Mouse (Mus musculus): ENCODE data around the gene Slc25a41.

The Slc25a41 gene

GRCm38 (mm10) chr17:57041554-57041953 is at the start of gene Slc25a41:
TSS of gene Slc25a41 (minus strand) at chr17:57041654.
- DNase-seq = no peak

DNA sequence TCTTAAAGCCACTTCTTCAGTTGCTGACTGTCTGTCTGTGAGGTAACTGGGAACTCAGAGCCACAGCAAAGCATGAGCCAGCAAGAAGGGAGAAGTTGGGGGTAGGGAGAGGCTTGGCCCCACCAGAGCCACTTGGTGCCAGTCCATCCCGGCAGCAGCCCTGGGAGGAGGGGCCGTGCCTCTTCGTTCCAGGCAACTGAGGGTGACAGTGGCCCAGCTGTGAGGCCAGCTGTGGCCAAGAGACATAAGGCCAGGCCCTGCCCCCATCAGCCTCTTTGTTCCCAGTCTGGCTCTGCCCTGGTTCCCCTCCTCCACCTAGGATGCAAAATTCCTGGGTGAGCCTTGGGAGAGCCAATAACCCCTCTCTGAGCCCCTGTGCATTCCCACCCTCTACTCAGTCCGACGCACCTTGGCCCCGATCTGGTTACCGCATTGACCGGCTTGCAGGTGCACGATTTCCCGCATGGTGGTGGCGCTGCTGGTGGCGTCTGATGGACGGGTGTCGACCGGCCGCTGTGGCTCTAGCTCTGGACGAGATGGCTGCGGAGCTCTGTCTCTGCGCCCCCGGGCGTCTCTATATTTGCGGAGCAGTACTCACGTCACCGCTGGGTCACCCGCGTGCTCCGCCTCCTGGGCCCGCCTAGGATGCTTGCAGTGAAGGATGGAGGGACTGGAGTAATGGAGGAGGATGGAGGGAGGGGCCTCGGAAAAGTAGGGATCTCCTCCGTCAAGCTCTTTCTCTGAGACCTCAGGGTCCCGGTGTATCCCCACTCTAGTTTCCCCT is 45.8 kb upstream of the Slc25a41 start, which contains the start of gene Tubb4a:
Tubb4a (minus strand) TSS at position 734 of the 784 bp plus-strand sequence.
- DNase-seq = no peak

DNA sequence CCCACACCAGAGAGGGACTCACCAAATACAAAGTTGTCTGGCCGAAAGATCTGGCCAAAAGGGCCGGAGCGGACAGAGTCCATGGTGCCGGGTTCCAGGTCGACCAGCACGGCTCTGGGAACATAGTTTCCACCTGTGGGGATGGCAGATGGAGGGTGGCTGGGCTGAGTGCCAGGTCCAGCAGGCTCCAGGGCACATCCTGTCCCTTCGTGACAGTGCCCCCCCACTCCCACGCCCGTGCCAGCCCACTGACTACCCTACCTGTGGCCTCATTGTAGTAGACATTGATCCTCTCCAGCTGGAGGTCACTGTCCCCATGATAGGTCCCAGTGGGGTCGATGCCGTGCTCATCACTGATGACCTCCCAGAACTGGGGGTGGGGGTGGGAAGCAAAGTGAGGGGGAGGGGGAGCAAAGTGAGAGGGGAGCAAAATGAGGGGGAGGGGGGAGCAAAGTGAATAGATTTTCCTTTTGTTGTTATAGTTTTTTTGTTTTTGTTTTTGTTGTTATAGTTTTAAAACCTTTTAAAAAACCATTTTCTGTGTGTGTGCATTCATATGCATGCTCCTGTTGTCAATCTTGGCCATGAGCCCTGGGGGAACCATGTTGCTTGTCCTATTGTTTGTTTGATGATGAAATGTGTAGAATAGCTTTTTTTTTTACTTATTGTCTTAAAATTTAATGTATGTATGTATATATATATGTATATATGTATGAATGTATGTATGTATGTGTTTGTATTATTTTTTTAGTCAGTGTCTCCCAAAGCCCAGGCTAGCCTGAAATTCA is 44.7 kb upstream of the Slc25a41 start:
- no peak for DNase-seq

DNA sequence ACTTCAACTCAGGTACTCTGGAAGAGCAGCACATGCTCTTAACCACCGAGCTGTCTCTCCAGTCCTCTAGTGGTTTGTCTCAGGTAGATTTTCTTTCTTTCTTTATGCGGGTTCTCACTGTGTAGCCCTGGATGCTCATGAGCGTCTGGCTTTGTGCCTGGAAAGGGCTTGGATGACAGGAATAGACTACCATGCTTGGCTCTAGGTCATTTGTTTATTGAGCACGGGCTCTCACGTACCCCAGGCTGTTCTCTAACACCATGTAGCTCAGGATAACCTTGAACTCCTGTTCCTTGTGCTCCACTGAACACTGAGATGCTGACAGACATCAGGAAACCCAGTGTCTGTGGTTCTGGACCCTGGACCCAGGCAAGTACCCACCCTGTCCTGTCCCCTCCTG is 41.0 kb upstream of the Slc25a41 start:
- DNase-seq = no peak

GRCm38 (mm10) chr17:57081234-57081842 is 39.9 kb upstream of the Slc25a41 start:
- no peak for DNase-seq

- no peak for DNase-seq
Measured at GRCm38 (mm10) chr17:57079919-57080318, 38.5 kb upstream of the Slc25a41 start.

GRCm38 (mm10) chr17:57078336-57078735 is 36.9 kb upstream of the Slc25a41 start, which contains the start of gene Dennd1c:
TSS of gene Dennd1c (minus strand) at chr17:57078514.
- peak; percentile 82 to 90 for DNase-seq

- DNase-seq = peak; percentile 39 to 53
Measured at GRCm38 (mm10) chr17:57076916-57077315, 35.5 kb upstream of the Slc25a41 start.

GRCm38 (mm10) chr17:57070699-57071098 is 29.2 kb upstream of the Slc25a41 start:
- no peak for DNase-seq

- no peak for DNase-seq
Measured at GRCm38 (mm10) chr17:57070272-57070671, 28.8 kb upstream of the Slc25a41 start.

- DNase-seq = no peak
Measured at GRCm38 (mm10) chr17:57066908-57067307, 25.5 kb upstream of the Slc25a41 start.

DNA sequence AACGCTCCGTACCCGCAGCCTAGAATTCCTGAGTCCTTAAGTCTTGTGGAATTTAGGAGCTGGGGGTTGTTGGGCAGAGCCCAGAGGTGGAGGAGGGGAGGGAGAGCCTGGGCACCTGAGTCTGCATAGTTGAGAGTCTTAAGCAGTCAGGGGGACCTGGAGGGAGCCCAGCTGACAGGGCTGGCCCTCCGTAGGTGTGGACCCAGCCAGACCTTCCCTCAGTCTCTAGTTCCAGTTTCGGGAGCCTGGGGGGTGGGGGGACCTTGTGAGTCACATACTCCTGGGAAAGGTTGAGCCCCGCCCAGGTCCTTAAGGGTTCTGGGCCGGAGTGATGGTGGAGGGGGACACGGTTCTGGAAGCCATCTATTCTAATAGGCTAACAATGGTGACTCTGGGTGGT is 21.6 kb upstream of the Slc25a41 start:
- no peak for DNase-seq

GRCm38 (mm10) chr17:57062548-57062947 is 21.1 kb upstream of the Slc25a41 start:
- no peak for DNase-seq

DNA sequence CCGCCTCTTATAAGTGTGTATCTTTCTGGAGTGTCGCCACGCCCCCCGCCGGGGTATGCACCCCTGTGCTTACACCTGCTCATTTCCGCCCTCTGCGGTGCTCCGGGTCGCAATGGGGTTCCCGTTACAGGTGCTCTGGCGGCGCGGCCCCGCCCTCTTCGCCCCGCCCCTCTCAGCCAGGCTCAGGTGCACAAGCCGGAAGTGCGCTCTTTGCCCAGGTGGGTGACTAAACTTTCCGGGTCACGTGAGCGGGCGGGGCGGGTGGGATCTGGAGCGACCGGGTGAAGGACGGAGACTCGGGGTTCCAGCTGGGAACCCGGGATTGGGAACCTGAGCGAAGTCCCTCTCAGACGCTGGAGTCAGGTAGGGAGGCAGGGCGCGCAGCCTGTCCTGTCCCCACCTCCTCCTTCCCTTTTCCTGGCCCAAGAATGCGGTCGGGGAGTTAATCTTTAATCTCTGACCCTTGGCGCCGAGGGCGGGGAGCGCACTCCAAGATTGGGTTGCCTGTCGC is 20.6 kb upstream of the Slc25a41 start:
- DNase-seq = peak; percentile 56 to 76

- DNase-seq = no peak
Measured at GRCm38 (mm10) chr17:57061069-57061468, 19.6 kb upstream of the Slc25a41 start.

DNA sequence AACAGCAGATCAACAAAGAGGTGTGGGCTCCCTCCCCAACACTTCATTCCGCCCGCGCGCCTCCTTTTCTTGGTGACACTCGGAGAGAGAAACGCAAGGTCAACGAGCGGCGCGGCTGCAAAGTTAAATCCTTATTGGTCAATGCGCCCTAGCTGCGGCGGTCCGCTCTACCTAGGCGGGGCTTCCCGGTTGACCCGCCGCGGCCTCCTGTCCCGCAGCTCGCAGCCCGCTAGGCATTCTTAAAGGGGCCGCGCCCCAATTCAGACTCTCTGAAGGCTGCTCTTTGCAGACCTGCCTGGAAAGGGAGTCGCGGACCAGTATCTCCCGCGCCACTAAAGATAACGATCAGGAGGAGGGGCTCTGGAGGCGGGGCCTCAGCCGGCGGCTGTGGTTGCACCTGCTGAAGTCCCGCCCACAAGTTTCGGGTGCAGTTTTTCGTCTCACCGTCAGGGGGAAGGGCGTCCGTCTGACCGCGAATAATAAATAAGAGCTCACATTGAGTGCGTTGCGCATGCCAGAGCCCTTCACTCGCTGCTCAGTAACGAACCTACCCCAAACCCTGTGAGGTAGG is 18.9 kb upstream of the Slc25a41 start:
- peak; percentile 97 to 98 for DNase-seq

DNA sequence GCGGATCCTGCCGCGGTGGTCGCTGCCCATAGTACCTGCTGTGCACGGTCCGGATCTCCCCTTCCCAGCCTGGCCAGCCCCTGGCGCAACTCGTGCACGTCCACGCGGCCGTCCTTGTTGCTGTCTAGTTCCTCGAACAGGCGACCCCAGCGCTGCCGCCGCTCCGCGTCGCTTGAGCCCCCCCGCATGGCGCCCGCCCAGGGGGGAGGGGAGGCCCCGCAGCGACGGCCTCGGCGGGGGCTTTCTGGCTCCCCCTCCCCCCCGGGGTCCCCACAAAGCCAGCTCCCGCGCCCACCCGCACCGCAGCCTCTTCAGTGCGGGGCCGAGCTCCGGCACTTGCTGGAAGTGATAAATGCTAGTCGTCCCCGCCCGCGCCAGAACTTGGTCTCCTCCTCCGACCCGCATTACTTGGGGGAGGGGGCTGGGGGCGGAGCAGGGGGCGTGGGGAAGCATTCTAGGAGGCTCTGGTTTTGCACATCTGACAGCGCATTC is 18.1 kb upstream of the Slc25a41 start, which contains the start of gene Slc25a23:
Slc25a23 (minus strand) TSS at position 378 of the 492 bp plus-strand sequence.
- DNase-seq = peak; percentile 76 to 82

- peak in 1 of 2 experiments; percentile 15 for DNase-seq
Measured at GRCm38 (mm10) chr17:57058891-57059485, 17.5 kb upstream of the Slc25a41 start, which contains the start of gene Crb3. TSS of gene Crb3 (plus strand) at chr17:57059105.

DNA sequence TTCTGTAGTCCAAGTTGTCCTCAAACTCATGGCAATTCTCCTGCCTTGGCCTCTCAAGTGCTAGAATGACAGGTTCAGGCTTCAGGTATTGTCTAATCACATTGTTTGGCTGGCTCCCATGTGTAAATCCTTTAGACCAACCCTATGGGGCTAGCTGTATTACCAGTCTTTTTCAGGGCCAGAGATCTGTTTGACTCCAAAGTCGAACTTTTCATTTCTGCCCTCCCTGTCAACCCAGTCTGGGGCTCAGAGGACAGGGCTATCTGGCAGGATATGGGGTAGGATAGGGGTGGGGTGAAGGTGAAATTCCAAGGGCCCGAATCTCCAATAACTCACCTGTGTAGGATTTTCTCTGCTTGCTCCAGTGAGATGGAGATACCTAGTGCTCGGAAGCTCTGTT is 14.8 kb upstream of the Slc25a41 start:
- no peak for DNase-seq

DNA sequence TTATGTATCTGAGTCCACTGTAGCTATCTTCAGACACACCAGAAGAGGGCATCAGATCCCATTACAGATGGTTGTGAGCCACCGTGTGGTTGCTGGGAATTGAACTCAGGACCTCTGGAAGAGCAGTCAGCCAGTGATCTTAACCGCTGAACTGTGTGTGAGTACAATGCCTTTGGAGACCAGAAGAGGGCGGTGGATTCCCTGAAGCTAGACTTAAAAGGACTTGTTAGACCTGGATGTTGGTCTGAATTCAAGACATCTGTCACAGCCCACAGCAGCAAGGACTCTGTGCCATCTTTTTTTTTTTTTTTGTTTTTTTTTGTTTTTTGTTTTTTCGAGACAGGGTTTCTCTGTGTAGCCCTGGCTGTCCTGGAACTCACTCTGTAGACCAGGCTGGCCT is 10.2 kb upstream of the Slc25a41 start:
- DNase-seq = peak; percentile 38 to 46

- DNase-seq = no peak
Measured at GRCm38 (mm10) chr17:57048816-57049215, 7.4 kb upstream of the Slc25a41 start.

GRCm38 (mm10) chr17:57047406-57047805 is 6.0 kb upstream of the Slc25a41 start:
- no peak for DNase-seq

Measured in thymus, postnatal 36 days (tissue).